Mouse (Mus musculus): ENCODE measurements around the gene Nt5c3.
"Not testable (repeated sequence)": the region's sequence is repeated elsewhere in the genome, so short reads cannot be mapped to it uniquely, and the experiment has no call there.

Nt5c3 gene

GRCm38 (mm10) chr6:56904982-56905381, 18.8 kb downstream of the Nt5c3 start:
- DNase-seq (ENCODE audit: low read depth in 2 of 2, low spot score in 2 of 2), result no peak

GRCm38 (mm10) chr6:56904330-56904729, 19.4 kb downstream of the Nt5c3 start:
- DNase-seq (ENCODE audit: low read depth in 2 of 2, low spot score in 2 of 2), result no peak

GRCm38 (mm10) chr6:56903831-56904230, 19.9 kb downstream of the Nt5c3 start:
- no peak for DNase-seq (ENCODE audit: low read depth in 2 of 2, low spot score in 2 of 2)

GRCm38 (mm10) chr6:56902606-56903520, 20.9 kb downstream of the Nt5c3 start:
- DNase-seq (ENCODE audit: low read depth in 2 of 2, low spot score in 2 of 2), result no peak

- peak; percentile 64 to 71 for DNase-seq (ENCODE audit: low read depth in 2 of 2, low spot score in 2 of 2)
These were observed 21.8 kb downstream of the Nt5c3 start for GRCm38 (mm10) chr6:56901824-56902386.

GRCm38 (mm10) chr6:56901336-56901735, 22.4 kb downstream of the Nt5c3 start:
- DNase-seq (ENCODE audit: low read depth in 2 of 2, low spot score in 2 of 2), result no peak

- no peak for DNase-seq (ENCODE audit: low read depth in 2 of 2, low spot score in 2 of 2)
These were observed 24.1 kb downstream of the Nt5c3 start for GRCm38 (mm10) chr6:56899601-56900000.

GRCm38 (mm10) chr6:56890762-56891161, 33.0 kb downstream of the Nt5c3 start:
- DNase-seq (ENCODE audit: low read depth in 2 of 2, low spot score in 2 of 2), result no peak

GRCm38 (mm10) chr6:56888561-56888960, 35.2 kb downstream of the Nt5c3 start:
- DNase-seq (ENCODE audit: low read depth in 2 of 2, low spot score in 2 of 2), result no peak

- DNase-seq (ENCODE audit: low read depth in 2 of 2, low spot score in 2 of 2), result no peak
These were observed 44.3 kb downstream of the Nt5c3 start for GRCm38 (mm10) chr6:56879352-56879955.

GRCm38 (mm10) chr6:56877985-56878384, 45.7 kb downstream of the Nt5c3 start:
- DNase-seq (ENCODE audit: low read depth in 2 of 2, low spot score in 2 of 2), result no peak

GRCm38 (mm10) chr6:56876870-56877269, 46.9 kb downstream of the Nt5c3 start:
- DNase-seq (ENCODE audit: low read depth in 2 of 2, low spot score in 2 of 2), result no peak

- no peak for DNase-seq (ENCODE audit: low read depth in 2 of 2, low spot score in 2 of 2)
These were observed 53.7 kb downstream of the Nt5c3 start for GRCm38 (mm10) chr6:56870027-56870426.

- no peak for DNase-seq (ENCODE audit: low read depth in 2 of 2, low spot score in 2 of 2)
These were observed 55.2 kb downstream of the Nt5c3 start for GRCm38 (mm10) chr6:56868565-56868964.

GRCm38 (mm10) chr6:56866899-56867298, 56.8 kb downstream of the Nt5c3 start:
- DNase-seq (ENCODE audit: low read depth in 2 of 2, low spot score in 2 of 2), result not testable (repeated sequence)

- no peak for DNase-seq (ENCODE audit: low read depth in 2 of 2, low spot score in 2 of 2)
These were observed 63.4 kb downstream of the Nt5c3 start for GRCm38 (mm10) chr6:56860205-56860848.

- DNase-seq (ENCODE audit: low read depth in 2 of 2, low spot score in 2 of 2), result no peak
These were observed 67.0 kb downstream of the Nt5c3 start for GRCm38 (mm10) chr6:56856748-56857147.

- no peak for DNase-seq (ENCODE audit: low read depth in 2 of 2, low spot score in 2 of 2)
These were observed 68.9 kb downstream of the Nt5c3 start for GRCm38 (mm10) chr6:56854803-56855202.

GRCm38 (mm10) chr6:56850315-56850714, 73.4 kb downstream of the Nt5c3 start:
- DNase-seq (ENCODE audit: low read depth in 2 of 2, low spot score in 2 of 2), result no peak

- DNase-seq (ENCODE audit: low read depth in 2 of 2, low spot score in 2 of 2), result no peak
These were observed 74.8 kb downstream of the Nt5c3 start for GRCm38 (mm10) chr6:56848974-56849373.

GRCm38 (mm10) chr6:56844365-56844764, 79.4 kb downstream of the Nt5c3 start:
- no peak for DNase-seq (ENCODE audit: low read depth in 2 of 2, low spot score in 2 of 2)

- DNase-seq (ENCODE audit: low read depth in 2 of 2, low spot score in 2 of 2), result no peak
These were observed 80.5 kb downstream of the Nt5c3 start for GRCm38 (mm10) chr6:56843229-56843628.

Measured in CD8-positive naive resting alpha-beta T cell, adult 2 months (primary cell).